Mouse (Mus musculus) heart, embryonic 14.5 days (tissue): ENCODE measurements at regions not wholly inside any gene's neighbourhood (a gene's known extent, or its start where the extent isn't known, plus 50 kb on each side); places are given as distances from the start of the nearest gene placed in this dataset.
A peak's percentile ranks its signal among the peaks of the same experiment; 100 is the strongest.

Experiments
- ATAC-seq: fragments of 200-750 bp; cut with Nextera tagmentation; 2 replicates; pipeline ENCODE4 v1.8.0; 2017; ENCODE audit warnings: low read depth, moderate TSS enrichment; ENCODE audit not compliant: insufficient number of reproducible peaks, insufficient read depth, low FRiP score
- H3K27ac ChIP-seq, 2 experiments: fragments of 200-500 bp in 1 of 2; fragments of 300-500 bp in 1 of 2; sonication (generic) in 1 of 2; replicated peaks in 1 of 2; 2 replicates each; pipeline ENCODE4 v1.5.1; 2012 to 2014; ENCODE audit warnings: low read depth in 2 of 2, low read length in 2 of 2, control low read depth in 1 of 2, mild to moderate bottlenecking in 1 of 2, mixed read lengths in 1 of 2; ENCODE audit not compliant: control insufficient read depth in 1 of 2, insufficient read depth in 1 of 2
- H3K27me3 ChIP-seq: fragments of 300-500 bp; sonication (generic); 2 replicates; pipeline ENCODE4 v1.6.1; 2014; ENCODE audit warnings: mild to moderate bottlenecking, low read length, control low read depth; ENCODE audit not compliant: control insufficient read depth, insufficient read depth
- H3K36me3 ChIP-seq: fragments of 300-500 bp; sonication (generic); 2 replicates; pipeline ENCODE4 v1.6.1; 2014; ENCODE audit warnings: mild to moderate bottlenecking, control low read depth, low read length, mixed read lengths; ENCODE audit not compliant: control insufficient read depth, insufficient read depth
- H3K4me1 ChIP-seq, 2 experiments: fragments of 200-500 bp in 1 of 2; fragments of 300-500 bp in 1 of 2; sonication (generic) in 1 of 2; 2 replicates each; pipeline ENCODE4 v1.6.1; 2012 to 2014; ENCODE audit warnings: low read length in 2 of 2, control low read depth in 1 of 2, mixed read lengths in 1 of 2; ENCODE audit not compliant: control insufficient read depth in 2 of 2, insufficient read depth in 2 of 2
- H3K4me2 ChIP-seq: fragments of 300-500 bp; sonication (generic); 2 replicates; pipeline ENCODE4 v1.6.1; 2014; ENCODE audit warnings: mild to moderate bottlenecking, low read length
- H3K4me3 ChIP-seq, 2 experiments: fragments of 200-500 bp in 1 of 2; fragments of 300-500 bp in 1 of 2; sonication (generic) in 1 of 2; 2 replicates each; pipeline ENCODE4 v1.5.1; 2012 to 2014; ENCODE audit warnings: low read length in 2 of 2, mild to moderate bottlenecking in 2 of 2, control low read depth in 1 of 2, low read depth in 1 of 2, moderate library complexity in 1 of 2; ENCODE audit not compliant: control insufficient read depth in 1 of 2, insufficient read depth in 1 of 2
- H3K9ac ChIP-seq: fragments of 300-500 bp; sonication (generic); 2 replicates; pipeline ENCODE4 v1.6.1; 2014; ENCODE audit warnings: mild to moderate bottlenecking, low read length
- H3K9me3 ChIP-seq: fragments of 300-500 bp; sonication (generic); 2 replicates; pipeline ENCODE4 v1.6.1; 2016; ENCODE audit warnings: low read length, control low read depth; ENCODE audit not compliant: control insufficient read depth
- WGBS: fragments of 180-500 bp; shearing (Covaris S2); extraction: QIAGEN DNeasy Blood & Tissue Kit; methylation state at CpG from one replicate; pipeline ENCODE4 v1.1.7; 2014; 5-methylcytosine and 5-hydroxymethylcytosine counted together

DNA sequence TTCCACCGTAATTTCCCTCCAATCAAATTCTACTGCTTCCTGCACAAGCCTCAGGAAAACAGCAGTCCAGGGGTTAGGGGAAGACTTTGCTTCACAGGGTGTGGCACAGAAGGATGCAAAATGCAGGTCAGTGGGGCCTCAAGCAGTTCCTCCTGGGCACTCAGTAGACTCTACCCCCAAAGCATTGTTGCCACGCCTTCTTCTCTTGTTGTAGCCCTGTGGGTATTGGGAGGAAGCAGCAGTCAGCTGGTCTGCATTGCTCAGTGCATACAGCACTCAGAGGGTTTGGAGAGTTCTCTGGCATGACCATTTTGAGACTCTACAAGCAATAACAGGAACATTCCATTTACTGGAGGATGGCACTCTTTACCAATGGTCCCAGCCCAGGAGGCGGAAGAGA, 137.0 kb upstream of the Ccnd2 start:
- H3K9ac ChIP-seq: no peak overlapping the region

DNA sequence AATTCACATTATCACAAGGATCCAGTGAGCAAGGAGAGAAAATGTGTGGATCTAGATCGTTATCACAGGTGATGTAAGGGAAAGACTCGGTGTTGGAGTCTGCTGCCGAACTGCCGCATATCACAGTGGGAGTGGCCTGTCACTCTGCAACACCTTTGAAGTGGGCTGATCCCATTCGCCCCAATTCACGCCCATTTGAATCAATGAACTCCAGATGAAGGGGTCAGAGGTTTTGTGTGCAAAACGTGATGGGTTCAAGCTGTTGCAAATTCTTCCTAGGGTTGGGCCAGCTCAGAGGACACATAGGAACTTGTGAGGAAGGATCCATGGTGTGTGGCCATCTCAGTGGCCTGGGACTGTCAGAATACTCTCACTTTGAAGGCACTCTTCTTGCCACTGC, 139.9 kb upstream of the Ccnd2 start:
- no peak overlapping the region for H3K4me3 ChIP-seq
- H3K9ac ChIP-seq: no peak overlapping the region
- H3K27me3 ChIP-seq: no peaks in the 10 kb centered on the region
- no peaks in the 10 kb centered on the region for H3K9me3 ChIP-seq
- no peaks in the 10 kb centered on the region for H3K36me3 ChIP-seq
- no peaks in the 10 kb centered on the region for H3K4me1 ChIP-seq
- no peak overlapping the region for H3K4me2 ChIP-seq
- no peak overlapping the region for H3K27ac ChIP-seq
- ATAC-seq: no peak
- 34% methylated on average over 7 of the region's 7 CpGs for WGBS

More for the DNA sequence above, 137.0 kb upstream of the Ccnd2 start:
- Histone ChIP-seq H3K4me1 (peaks cover 0 to 5% of the 10 kb centered on the region in 2 experiments; a peak in 1 of 4 replicates), H3K9me3 (no peaks in the 10 kb centered on the region), H3K4me3 (no peak overlapping the region), H3K27ac (no peak overlapping the region), H3K4me2 (no peak overlapping the region), H3K36me3 (no peaks in the 10 kb centered on the region), H3K27me3 (no peaks in the 10 kb centered on the region)
- 84% methylated on average over 3 of the region's 3 CpGs for WGBS
- no peak for ATAC-seq

DNA sequence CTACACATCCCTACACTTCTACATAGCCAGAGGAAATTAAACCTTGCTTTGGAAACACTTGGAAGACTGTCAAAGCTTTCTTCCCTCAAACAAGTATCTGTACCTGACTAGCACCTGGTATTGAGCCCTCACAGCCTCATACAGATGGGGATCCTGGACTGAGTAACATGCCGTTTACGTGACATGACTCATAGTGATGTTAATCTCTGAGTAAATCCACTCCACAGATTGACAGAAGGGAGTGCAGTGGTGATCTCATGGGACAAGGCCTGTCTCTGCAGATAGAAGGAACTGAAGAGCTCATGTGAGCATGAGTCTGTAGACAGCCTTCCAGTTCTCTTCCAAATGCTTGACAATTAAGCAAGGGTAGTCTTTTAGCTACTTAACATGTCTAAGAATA, 141.8 kb upstream of the Ccnd2 start:
- no peaks in the 10 kb centered on the region for H3K27me3 ChIP-seq
- no peaks in the 10 kb centered on the region for H3K9me3 ChIP-seq
- no peak overlapping the region for H3K9ac ChIP-seq
- no peak overlapping the region for H3K4me3 ChIP-seq
- 61% methylated on average over 2 of the region's 2 CpGs for WGBS
- H3K27ac ChIP-seq: no peak overlapping the region
- no peaks in the 10 kb centered on the region for H3K36me3 ChIP-seq
- no peak overlapping the region for H3K4me2 ChIP-seq
- no peaks in the 10 kb centered on the region for H3K4me1 ChIP-seq
- no peak for ATAC-seq

DNA sequence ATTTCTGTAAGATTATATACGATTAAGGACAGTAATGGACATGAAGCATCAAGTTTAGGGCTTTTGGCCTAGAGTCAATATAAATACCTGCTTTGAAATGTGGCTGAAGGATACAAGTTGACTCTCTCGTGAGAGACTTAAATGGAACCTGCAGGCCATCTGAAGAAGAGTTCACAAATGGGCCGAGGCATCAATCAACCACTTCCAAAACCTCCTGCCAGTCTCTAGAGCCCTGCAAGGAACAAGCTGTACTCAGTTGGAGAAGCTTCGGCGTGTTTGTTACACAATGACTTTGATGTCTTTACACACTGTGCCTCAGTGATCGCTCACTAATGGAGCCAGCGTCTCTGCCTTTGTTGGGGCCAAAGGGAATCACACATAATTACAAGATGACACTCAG, 146.1 kb upstream of the Ccnd2 start:
- H3K4me2 ChIP-seq: no peak overlapping the region
- no peaks in the 10 kb centered on the region for H3K9me3 ChIP-seq
- ATAC-seq: no peak
- no peak overlapping the region for H3K9ac ChIP-seq
- no peak overlapping the region for H3K4me3 ChIP-seq
- H3K36me3 ChIP-seq: no peaks in the 10 kb centered on the region
- no peak overlapping the region for H3K27ac ChIP-seq
- H3K27me3 ChIP-seq: no peaks in the 10 kb centered on the region
- 85% methylated on average over 7 of the region's 7 CpGs for whole genome bisulfite sequencing
- H3K4me1 ChIP-seq: no peaks in the 10 kb centered on the region

DNA sequence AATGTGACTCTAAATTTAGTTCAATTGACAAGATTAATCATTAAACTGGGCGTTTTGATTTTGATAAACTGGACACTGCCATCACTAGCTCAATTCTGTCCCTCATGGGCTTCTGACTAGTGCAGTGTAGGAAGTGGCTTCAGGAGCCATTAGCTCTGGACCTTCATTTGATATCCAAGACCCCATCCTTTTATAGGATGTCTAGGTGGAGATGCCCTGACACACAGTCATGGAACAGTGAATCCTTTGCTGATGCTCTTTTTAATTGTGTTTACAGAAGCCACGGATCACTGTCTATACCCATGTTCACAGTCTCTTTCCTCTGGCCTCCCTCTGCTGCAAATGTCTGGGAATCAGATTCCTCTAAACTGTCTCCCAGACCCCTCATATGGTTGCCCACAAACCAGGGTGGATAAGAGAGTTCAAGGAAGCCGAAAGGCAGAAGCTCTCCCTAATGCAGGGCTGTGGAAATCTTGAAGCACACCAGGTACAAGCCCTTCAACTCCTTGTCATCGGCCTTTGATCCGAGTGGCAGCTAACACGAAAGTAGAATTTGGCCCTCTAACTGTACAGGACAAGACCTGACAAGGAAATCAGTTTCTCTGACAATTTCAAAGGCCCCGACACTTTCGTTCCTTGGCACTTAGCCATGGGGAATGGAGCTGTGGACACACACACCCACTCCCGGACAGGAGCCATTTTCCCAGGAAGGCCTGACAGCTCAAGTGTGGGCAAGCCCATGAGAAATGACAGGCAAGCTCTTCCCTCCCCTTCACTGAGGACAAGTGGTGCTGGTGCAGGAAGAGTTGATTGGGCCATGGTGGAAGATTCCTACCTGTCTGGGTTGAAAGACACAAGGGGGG, 135.2 kb upstream of the Parp11 start:
- whole genome bisulfite sequencing: 18% methylated on average over 9 of the region's 9 CpGs
- H3K4me3 ChIP-seq: no peak overlapping the region
- H3K4me2 ChIP-seq: 0 out of 2 replicates have a peak overlapping the region, but pooled peaks have one; percentile 12
- H3K4me1 ChIP-seq: peaks cover 22 to 34% of the 10 kb centered on the region in 2 experiments
- no peak overlapping the region for H3K9ac ChIP-seq
- no peaks in the 10 kb centered on the region for H3K36me3 ChIP-seq
- H3K27me3 ChIP-seq: peaks cover 37% of the 10 kb centered on the region
- ATAC-seq: peak; percentile 55; the same call in 1 of the 2 replicates
- H3K27ac ChIP-seq: no peak overlapping the region
- H3K9me3 ChIP-seq: no peaks in the 10 kb centered on the region

DNA sequence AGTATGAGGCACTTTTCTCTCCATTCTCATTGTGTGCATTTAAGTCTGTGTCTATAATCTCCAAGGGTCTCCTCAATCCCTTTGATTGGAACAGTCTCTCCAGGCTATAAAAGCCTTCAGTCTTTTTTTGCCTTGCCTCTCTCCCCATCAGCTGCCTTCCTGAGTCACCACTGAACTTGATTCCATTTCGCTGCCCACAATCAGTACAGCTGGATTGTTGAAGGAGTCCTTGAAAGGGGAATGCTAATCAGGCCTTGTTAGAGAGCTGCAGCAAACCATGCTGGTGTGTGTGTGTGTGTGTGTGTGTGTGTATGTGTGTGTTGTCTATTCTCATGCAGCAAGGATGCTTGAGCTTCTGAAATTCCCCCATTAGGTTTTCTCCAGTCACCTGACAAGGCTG, 129.3 kb upstream of the Parp11 start:
- H3K4me2 ChIP-seq: no peak overlapping the region
- no peak overlapping the region for H3K9ac ChIP-seq
- H3K27me3 ChIP-seq: peaks cover 17% of the 10 kb centered on the region; the same call in 1 of the 2 replicates
- peaks cover 4 to 5% of the 10 kb centered on the region in 2 experiments; a peak in 3 of 4 replicates for H3K4me1 ChIP-seq
- ATAC-seq: no peak
- H3K36me3 ChIP-seq: no peaks in the 10 kb centered on the region
- H3K4me3 ChIP-seq: no peak overlapping the region
- H3K27ac ChIP-seq: no peak overlapping the region
- no peaks in the 10 kb centered on the region for H3K9me3 ChIP-seq
- 15% methylated on average over 1 of the region's 1 CpGs for WGBS

DNA sequence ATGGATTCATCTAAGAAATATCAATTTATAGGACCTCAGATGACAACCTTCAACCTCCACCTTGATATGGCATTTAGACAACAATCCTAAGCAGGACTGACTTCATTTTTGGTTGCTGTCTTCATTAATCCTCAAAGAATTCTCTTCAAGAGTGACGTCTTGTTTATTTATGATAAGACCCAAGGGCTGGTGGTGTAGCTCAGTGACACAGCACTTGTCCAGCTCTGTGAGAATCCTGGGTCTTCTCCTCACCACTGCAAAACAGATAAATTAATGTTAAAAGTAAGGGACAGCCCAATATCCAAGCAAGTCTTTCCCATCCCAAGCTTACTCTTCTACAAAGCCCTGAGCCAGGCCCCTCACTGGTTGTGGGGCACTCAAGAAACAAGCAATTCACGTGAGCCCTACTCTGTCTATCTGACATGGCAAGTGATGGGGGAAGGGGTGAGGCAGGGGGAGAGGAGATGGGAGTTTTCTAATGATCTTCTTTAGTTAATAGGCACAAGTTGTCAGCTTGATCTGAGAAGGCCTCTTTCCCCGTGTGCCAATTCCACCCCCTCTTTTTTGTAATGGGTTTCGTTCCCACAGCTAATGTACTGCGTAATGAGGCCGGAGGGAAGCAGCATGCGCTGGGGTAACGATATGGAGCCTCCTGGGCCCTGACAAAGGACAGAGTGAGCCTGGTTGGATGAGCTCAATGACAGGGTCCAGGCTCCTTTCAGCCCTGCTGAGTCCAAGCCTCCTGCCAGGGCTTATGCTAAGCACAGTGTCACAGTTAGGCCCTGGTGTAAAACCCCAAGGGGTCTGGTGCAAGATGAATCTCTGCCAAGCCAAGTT, 127.7 kb upstream of the Parp11 start:
- Histone ChIP-seq H3K27me3 (0 out of 2 replicates have a peak, but pooled peaks cover 6% of the 10 kb centered on the region), H3K4me3 (no peak overlapping the region), H3K27ac (no peak overlapping the region), H3K9ac (no peak overlapping the region), H3K9me3 (no peaks in the 10 kb centered on the region), H3K4me2 (no peak overlapping the region), H3K36me3 (no peaks in the 10 kb centered on the region), H3K4me1 (peaks cover 0 to 3% of the 10 kb centered on the region in 2 experiments; a peak in 1 of 4 replicates)
- WGBS: 70% methylated on average over 8 of the region's 8 CpGs
- no peak for ATAC-seq
